Mouse (Mus musculus) CD4-positive, CD25-positive, alpha-beta regulatory T cell, adult 4 months (primary cell): ENCODE measurements around the gene Fndc1. TPM values are rescaled to one million over a fixed set of nuclear protein-coding genes. Genes with fewer than 3 reads are reported as not detected.

ENCODE experiments used
- polyA plus RNA-seq, 2 experiments: library from polyadenylated mRNA; unstranded; fragments of 100-300 nt; shearing (Covaris generic); gene quantifications; one replicate each; pipeline ENCODE4 v1.2.1; 2017

Gene Fndc1
- polyA plus RNA-seq, 2 experiments from 2014 or later = not detected

Other genes starting within 250 kb of the Fndc1 start
- 100 to 1,000 TPM; 108 to 131 TPM for gene Tagap, start 98.7 kb upstream of the Fndc1 start, polyA plus RNA-seq
- 10 to 100 TPM; 24.2 to 34.8 TPM for gene Rsph3a, start 118.3 kb upstream of the Fndc1 start, polyA plus RNA-seq